Mouse (Mus musculus) liver, embryonic 11.5 days (tissue): Measurements from ENCODE around the gene Nudt14. TPM values are rescaled to one million over a fixed set of nuclear protein-coding genes. Genes with fewer than 3 reads are reported as not detected.

Experiments used
- ATAC-seq: fragments of 200-750 bp; cut with Nextera tagmentation; replicated peaks from 2 replicates; pipeline ENCODE4 v1.8.0; 2017; ENCODE audit warnings: moderate number of reproducible peaks, mild to moderate bottlenecking, moderate TSS enrichment, moderate library complexity; ENCODE audit not compliant: low FRiP score
- DNase-seq: peaks from one replicate; pipeline ENCODE4 v3.0.0-alpha.2; 2017; ENCODE audit warnings: low spot score
- H3K27ac ChIP-seq: fragments of 300-500 bp; sonication (generic); 2 replicates; pipeline ENCODE4 v1.5.1; 2014; ENCODE audit warnings: mild to moderate bottlenecking, low read depth, low read length, control low read depth
- H3K27me3 ChIP-seq: fragments of 300-500 bp; sonication (generic); replicated peaks from 2 replicates; pipeline ENCODE4 v1.6.1; 2014; ENCODE audit warnings: low read length, mixed read lengths; ENCODE audit not compliant: control insufficient read depth, insufficient read depth
- H3K36me3 ChIP-seq: fragments of 300-500 bp; sonication (generic); 2 replicates; pipeline ENCODE4 v1.6.1; 2014; ENCODE audit warnings: mild to moderate bottlenecking, low read length, moderate library complexity, mixed read lengths; ENCODE audit not compliant: control insufficient read depth, insufficient read depth
- H3K4me1 ChIP-seq: fragments of 300-500 bp; sonication (generic); replicated peaks from 2 replicates; pipeline ENCODE4 v1.6.1; 2014; ENCODE audit warnings: low read length, mixed read lengths; ENCODE audit not compliant: control insufficient read depth, insufficient read depth
- H3K4me2 ChIP-seq: fragments of 300-500 bp; sonication (generic); 2 replicates; pipeline ENCODE4 v1.6.1; 2014; ENCODE audit warnings: mild to moderate bottlenecking, control low read depth, moderate library complexity
- H3K4me3 ChIP-seq: fragments of 300-500 bp; sonication (generic); 2 replicates; pipeline ENCODE4 v1.5.1; 2014; ENCODE audit warnings: low read depth, low read length, control low read depth
- H3K9ac ChIP-seq: fragments of 300-500 bp; sonication (generic); 2 replicates; pipeline ENCODE4 v1.6.1; 2014; ENCODE audit warnings: low read depth, low read length, control low read depth
- H3K9me3 ChIP-seq: fragments of 300-500 bp; sonication (generic); 2 replicates; pipeline ENCODE4 v1.6.1; 2016; ENCODE audit warnings: low read length, inconsistent platforms, mixed read lengths; ENCODE audit not compliant: control insufficient read depth
- WGBS: fragments of 180-500 bp; shearing (Covaris S2); extraction: QIAGEN DNeasy Blood & Tissue Kit; methylation state at CpG from one replicate; pipeline ENCODE4 v1.1.7; 2014; 5-methylcytosine and 5-hydroxymethylcytosine counted together
- polyA plus RNA-seq: library from polyadenylated mRNA; unstranded; fragments of >200 nt; fragmentation: Nextera tagmentation; extraction: Ambion mirVana; gene quantifications from 2 replicates; pipeline ENCODE4 v1.2.1, GENCODE M21; 2014

Gene Nudt14
- 38.4 and 43.2 TPM in 2 replicates for polyA plus RNA-seq

GRCm38 (mm10) chr12:112941776-112942713, at the start of gene Nudt14:
TSS of gene Nudt14 (minus strand) at chr12:112942124.
- DNase-seq = peak; percentile 83
- H3K27me3 ChIP-seq = no peaks in the 10 kb centered on the region
- 2% methylated on average over 58 of the region's 58 CpGs for WGBS
- peaks cover 12% of the 10 kb centered on the region; the same call in 1 of the 2 replicates for H3K4me1 ChIP-seq
- no peaks in the 10 kb centered on the region for H3K9me3 ChIP-seq
- H3K4me2 ChIP-seq = peak within 1 kb of the TSS; percentile 81
- no peaks in the 10 kb centered on the region for H3K36me3 ChIP-seq
- H3K27ac ChIP-seq = peak within 1 kb of the TSS; percentile 67
- H3K4me3 ChIP-seq = peak within 1 kb of the TSS; percentile 81
- H3K9ac ChIP-seq = peak within 1 kb of the TSS; percentile 77
- peak; percentile 88 for ATAC-seq

DNA sequence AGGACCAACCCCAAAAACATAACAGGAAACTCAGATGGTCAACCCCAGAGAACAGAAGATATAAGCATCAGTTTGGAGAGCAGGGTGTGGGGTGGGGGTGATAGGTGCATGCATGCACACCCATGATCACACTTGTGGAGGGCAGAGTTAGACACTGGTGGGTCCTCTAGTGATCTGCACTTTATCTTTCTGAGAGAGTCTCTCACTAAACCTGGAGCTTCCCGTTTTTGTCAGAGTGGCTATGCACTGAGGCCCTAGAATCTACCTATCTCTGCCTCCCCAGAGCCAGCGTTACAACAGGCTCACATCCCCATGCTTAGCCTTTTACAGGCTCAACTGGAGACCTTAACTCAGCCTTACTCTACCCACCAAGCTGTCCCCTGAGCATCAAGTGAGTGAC, 49.5 kb upstream of the Nudt14 start:
- H3K27ac ChIP-seq = peak overlapping the region; percentile 13; the same call in 1 of the 2 replicates
- whole genome bisulfite sequencing = 40% methylated on average over 2 of the region's 2 CpGs
- H3K4me2 ChIP-seq = no peak overlapping the region
- H3K4me1 ChIP-seq = peaks cover 13% of the 10 kb centered on the region
- H3K36me3 ChIP-seq = peaks cover 19% of the 10 kb centered on the region; the same call in 1 of the 2 replicates
- H3K4me3 ChIP-seq = no peak overlapping the region
- DNase-seq = no peak
- H3K9me3 ChIP-seq = no peaks in the 10 kb centered on the region
- no peaks in the 10 kb centered on the region for H3K27me3 ChIP-seq
- H3K9ac ChIP-seq = no peak overlapping the region
- peak; percentile 65 for ATAC-seq

- Histone ChIP-seq H3K9me3 (no peaks in the 10 kb centered on the region), H3K27me3 (no peaks in the 10 kb centered on the region), H3K4me3 (no peak overlapping the region), H3K4me2 (no peak overlapping the region), H3K9ac (no peak overlapping the region), H3K27ac (no peak overlapping the region), H3K36me3 (peaks cover 23% of the 10 kb centered on the region; the same call in 1 of the 2 replicates), H3K4me1 (peaks cover 13% of the 10 kb centered on the region)
- no peak for DNase-seq
- no peak for ATAC-seq
- WGBS = 62% methylated on average over 5 of the region's 5 CpGs
These were observed 48.9 kb upstream of the Nudt14 start for GRCm38 (mm10) chr12:112990706-112991405.

DNA sequence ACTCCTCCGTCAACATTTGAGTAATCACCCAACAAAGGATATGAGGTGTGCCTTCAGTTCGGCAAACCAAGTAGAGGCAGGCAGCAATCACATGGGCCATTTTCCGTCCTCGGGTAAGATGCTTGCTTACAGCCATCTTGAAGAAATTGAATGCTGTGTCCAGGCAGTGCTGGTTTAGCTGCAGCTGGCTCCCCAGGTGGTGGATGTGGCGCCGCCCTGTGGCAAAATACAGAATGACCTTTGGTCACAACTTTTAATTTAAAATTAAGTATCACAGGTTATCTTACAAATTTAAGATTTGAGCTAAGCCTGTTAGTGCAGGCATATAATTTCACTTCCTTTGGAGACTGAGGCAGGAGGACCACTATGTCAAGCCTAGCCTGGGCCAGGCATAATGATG, 46.0 kb upstream of the Nudt14 start:
- Histone ChIP-seq H3K27me3 (no peaks in the 10 kb centered on the region), H3K9me3 (no peaks in the 10 kb centered on the region), H3K4me2 (no peak overlapping the region), H3K9ac (no peak overlapping the region), H3K4me3 (no peak overlapping the region), H3K36me3 (peaks cover 29% of the 10 kb centered on the region; the same call in 1 of the 2 replicates), H3K27ac (no peak overlapping the region), H3K4me1 (peaks cover 4% of the 10 kb centered on the region; the same call in 1 of the 2 replicates)
- no peak for DNase-seq
- ATAC-seq = no peak
- WGBS = 75% methylated on average over 6 of the region's 6 CpGs

- DNase-seq (no peak), ATAC-seq (0 out of 2 replicates have a peak, but pooled peaks have one; percentile 29)
- 88% methylated on average over 6 of the region's 6 CpGs for WGBS
These were observed 43.4 kb upstream of the Nudt14 start for GRCm38 (mm10) chr12:112985346-112985745.

DNA sequence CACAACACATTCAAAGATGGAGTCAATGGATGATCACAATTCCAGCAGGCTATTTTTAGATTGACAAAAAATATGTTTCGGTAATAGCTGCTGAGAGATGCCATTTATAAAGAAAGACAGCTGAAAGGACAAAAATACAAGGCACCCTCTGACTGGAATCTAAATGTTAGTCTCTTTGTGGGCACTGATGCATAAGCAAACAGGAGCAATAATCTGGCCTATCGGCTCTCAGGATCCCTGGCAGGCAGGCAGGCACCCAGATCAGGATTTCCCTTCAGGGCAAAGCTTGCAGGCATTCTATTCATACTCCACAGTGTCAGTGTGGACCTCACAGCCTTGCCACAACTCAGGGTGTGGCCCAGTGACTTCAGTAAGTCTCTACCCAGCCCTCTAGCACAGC, 40.1 kb upstream of the Nudt14 start:
- H3K36me3 ChIP-seq = peaks cover 39% of the 10 kb centered on the region
- H3K9ac ChIP-seq = no peak overlapping the region
- no peak overlapping the region for H3K4me3 ChIP-seq
- WGBS = 86% methylated on average over 2 of the region's 2 CpGs
- DNase-seq (no peak), ATAC-seq (no peak)
- H3K27me3 ChIP-seq = no peaks in the 10 kb centered on the region
- H3K4me1 ChIP-seq = peaks cover 6% of the 10 kb centered on the region
- no peak overlapping the region for H3K27ac ChIP-seq
- no peaks in the 10 kb centered on the region for H3K9me3 ChIP-seq
- H3K4me2 ChIP-seq = no peak overlapping the region

More at GRCm38 (mm10) chr12:112985346-112985745, 43.4 kb upstream of the Nudt14 start:
- Histone ChIP-seq H3K4me3 (no peak overlapping the region), H3K4me1 (no peaks in the 10 kb centered on the region; the same call in 1 of the 2 replicates), H3K4me2 (no peak overlapping the region), H3K27me3 (no peaks in the 10 kb centered on the region), H3K36me3 (peaks cover 28% of the 10 kb centered on the region), H3K9ac (no peak overlapping the region), H3K27ac (no peak overlapping the region), H3K9me3 (no peaks in the 10 kb centered on the region)

DNA sequence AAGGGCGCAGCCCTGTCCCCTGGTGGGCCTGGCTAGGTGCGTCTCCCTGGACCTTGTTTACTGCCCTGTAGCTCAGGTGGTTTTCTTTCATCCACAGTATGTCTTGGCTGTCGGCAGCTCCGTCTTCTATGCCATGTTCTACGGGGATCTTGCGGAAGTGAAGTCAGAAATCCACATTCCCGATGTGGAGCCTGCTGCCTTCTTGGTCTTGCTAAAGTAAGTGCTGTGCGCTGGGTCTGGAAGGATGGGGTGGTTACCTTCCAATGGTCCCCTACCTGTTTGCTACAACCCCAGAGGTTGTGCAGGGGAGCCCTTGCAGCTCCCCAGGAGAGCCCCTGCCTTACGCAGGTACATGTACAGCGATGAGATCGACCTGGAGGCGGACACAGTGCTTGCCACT, 35.2 kb upstream of the Nudt14 start:
- peak overlapping the region; percentile 78 for H3K27ac ChIP-seq
- H3K27me3 ChIP-seq = no peaks in the 10 kb centered on the region
- 52% methylated on average over 12 of the region's 12 CpGs for whole genome bisulfite sequencing
- H3K4me2 ChIP-seq = peak overlapping the region; percentile 98
- ATAC-seq = no peak
- no peaks in the 10 kb centered on the region for H3K9me3 ChIP-seq
- H3K9ac ChIP-seq = peak overlapping the region; percentile 86
- H3K36me3 ChIP-seq = peaks cover 39% of the 10 kb centered on the region
- no peak for DNase-seq
- H3K4me3 ChIP-seq = peak overlapping the region; percentile 86
- peaks cover 12% of the 10 kb centered on the region for H3K4me1 ChIP-seq

DNA sequence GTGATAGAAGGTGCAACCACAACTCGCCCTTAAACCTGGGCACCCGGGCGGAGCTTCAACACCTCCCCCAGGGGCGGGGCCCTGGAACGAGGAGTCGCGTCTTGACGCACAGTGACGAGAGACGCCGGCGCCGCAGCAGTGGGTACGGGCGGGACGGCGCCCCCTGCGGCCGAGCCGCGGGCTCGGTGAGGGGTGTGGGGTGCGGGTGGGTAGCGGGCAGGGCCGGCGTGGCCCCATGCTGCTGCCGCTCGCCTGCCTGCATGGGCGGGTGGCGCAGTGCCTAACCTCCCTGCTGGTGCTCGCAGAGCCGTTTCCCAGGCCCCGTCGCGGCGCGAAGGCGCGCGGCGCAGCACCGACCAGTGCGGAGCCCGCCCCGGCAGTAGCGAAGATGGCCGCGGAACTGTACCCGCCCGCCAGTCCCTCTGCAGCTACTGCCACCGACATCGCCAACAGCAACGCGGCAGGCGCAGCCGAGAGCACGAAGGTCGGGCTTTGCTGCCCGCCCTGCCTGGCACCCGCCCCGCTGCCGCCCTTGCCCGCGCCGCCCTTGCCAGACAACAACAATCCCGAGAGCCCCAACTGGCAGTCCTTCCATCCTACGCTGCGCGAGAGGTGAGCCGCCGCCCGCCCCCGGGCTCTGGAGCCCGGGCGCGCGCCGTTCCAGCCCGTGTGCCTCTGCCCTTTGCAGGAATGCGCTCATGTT, 34.6 kb upstream of the Nudt14 start, which contains the start of gene Btbd6:
Btbd6 (plus strand) TSS at position 112 of the 703 bp plus-strand sequence.
- Histone ChIP-seq H3K4me1 (peaks cover 12% of the 10 kb centered on the region), H3K9me3 (no peaks in the 10 kb centered on the region), H3K4me3 (peak within 1 kb of the TSS; percentile 86), H3K27ac (peak within 1 kb of the TSS; percentile 78), H3K27me3 (no peaks in the 10 kb centered on the region), H3K9ac (peak within 1 kb of the TSS; percentile 86), H3K4me2 (peak within 1 kb of the TSS; percentile 98), H3K36me3 (peaks cover 41% of the 10 kb centered on the region)
- ATAC-seq (peak; percentile 95), DNase-seq (peak; percentile 84)
- under 1% methylated on average over 75 of the region's 80 CpGs for WGBS
